In the genomic region with DNA sequence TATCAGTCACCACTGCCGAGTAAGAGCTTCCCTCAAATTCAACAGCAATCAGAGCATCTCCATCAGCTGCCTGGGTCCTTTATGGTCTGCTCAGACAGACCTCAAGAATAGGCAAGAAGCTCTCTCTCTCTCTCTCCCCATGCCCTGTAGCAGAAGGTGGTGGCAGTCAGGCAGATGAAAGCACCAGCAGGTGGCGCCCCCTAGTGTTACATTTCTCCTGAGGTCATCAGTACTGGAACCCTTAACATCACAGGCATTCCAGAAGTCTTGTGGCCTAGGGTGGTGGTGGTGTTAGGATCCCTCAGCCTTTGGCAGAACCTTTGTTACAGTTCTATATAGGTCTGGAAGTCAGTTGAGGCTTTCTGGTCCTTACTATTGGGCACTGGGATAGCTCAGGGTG, we compare ENCODE assay signal across 8 mouse cellular contexts. TPM values are rescaled to one million over a fixed set of nuclear protein-coding genes. Genes with fewer than 3 reads are reported as not detected.
A peak's percentile ranks its signal among the peaks of the same experiment; 100 is the strongest.
DNase-seq lines count a peak whose midpoint lies in the region; ATAC-seq and TF ChIP-seq lines count a peak whose summit lies in the region.

No protein-coding gene starts in this region.

- ATAC-seq in intestine, embryonic 14.5 days (replicated peaks; ENCODE audit: low FRiP score, low TSS enrichment, low read depth), result no peak
- no peak for ATAC-seq in intestine, embryonic 15.5 days
- no peak for ATAC-seq in liver, postnatal 0 days
- ATAC-seq in stomach, postnatal 0 days (ENCODE audit: low FRiP score, low TSS enrichment), result no peak

- peak; percentile 80 for TF ChIP-seq CTCF in ES-Bruce4 (IDR thresholded peaks at IDR 0.05; ENCODE audit: low read depth, low read length)
- TF ChIP-seq CTCF in liver, postnatal 0 days (IDR thresholded peaks at IDR 0.05; ENCODE audit: low read depth), result peak; percentile 68
- TF ChIP-seq CTCF in stomach, postnatal 0 days (IDR thresholded peaks at IDR 0.05; ENCODE audit: low read depth), result peak; percentile 67

- H3K27ac ChIP-seq in intestine, embryonic 14.5 days (ENCODE audit: low read depth), result no peak overlapping the region
- H3K27ac ChIP-seq in intestine, embryonic 15.5 days, result no peak overlapping the region
- no peak overlapping the region for H3K27ac ChIP-seq in ES-Bruce4 (ENCODE audit: insufficient read depth, low read length)
- H3K27ac ChIP-seq in liver, postnatal 0 days (ENCODE audit: low read depth), result no peak overlapping the region
- H3K27ac ChIP-seq in stomach, postnatal 0 days (replicated peaks), result no peak overlapping the region

- TF ChIP-seq POLR2A in ES-Bruce4 (IDR thresholded peaks at IDR 0.05; ENCODE audit: insufficient read depth, low read length), result no peak

- 0 out of 2 replicates have a peak, but pooled peaks cover 5% of the 10 kb centered on the region for H3K4me1 ChIP-seq in intestine, embryonic 14.5 days (replicated peaks; ENCODE audit: control insufficient read depth, insufficient read depth, low read length)
- no peaks in the 10 kb centered on the region for H3K4me1 ChIP-seq in intestine, embryonic 15.5 days (replicated peaks)
- no peaks in the 10 kb centered on the region for H3K4me1 ChIP-seq in ES-Bruce4 (ENCODE audit: control insufficient read depth, insufficient read depth, low read length)
- peaks cover 10% of the 10 kb centered on the region; the same call in 1 of the 2 replicates for H3K4me1 ChIP-seq in liver, postnatal 0 days (ENCODE audit: insufficient read depth)
- H3K4me1 ChIP-seq in stomach, postnatal 0 days (replicated peaks; ENCODE audit: control insufficient read depth, insufficient read depth), result no peaks in the 10 kb centered on the region

- 39% methylated on average over 2 of the region's 2 CpGs for WGBS in intestine, embryonic 14.5 days
- 32% methylated on average over 2 of the region's 2 CpGs for WGBS in intestine, embryonic 15.5 days
- 32% methylated on average over 2 of the region's 2 CpGs for WGBS in liver, postnatal 0 days (ENCODE audit: insufficient replicate concordance)
- 38% methylated on average over 2 of the region's 2 CpGs for WGBS in stomach, postnatal 0 days

- H3K9me3 ChIP-seq in intestine, embryonic 14.5 days (ENCODE audit: control insufficient read depth, low read length), result no peaks in the 10 kb centered on the region
- H3K9me3 ChIP-seq in intestine, embryonic 15.5 days, result no peaks in the 10 kb centered on the region
- no peaks in the 10 kb centered on the region for H3K9me3 ChIP-seq in ES-Bruce4 (replicated peaks; ENCODE audit: control insufficient read depth, insufficient read depth, low read length, poor library complexity, severe bottlenecking)
- no peaks in the 10 kb centered on the region for H3K9me3 ChIP-seq in liver, postnatal 0 days (ENCODE audit: low read length)
- no peaks in the 10 kb centered on the region for H3K9me3 ChIP-seq in stomach, postnatal 0 days (ENCODE audit: control insufficient read depth, low read length)

- H3K4me3 ChIP-seq in intestine, embryonic 14.5 days (ENCODE audit: low read depth, low read length), result no peak overlapping the region
- no peak overlapping the region for H3K4me3 ChIP-seq in intestine, embryonic 15.5 days (replicated peaks)
- H3K4me3 ChIP-seq in ES-Bruce4 (ENCODE audit: low read depth, low read length), result no peak overlapping the region
- no peak overlapping the region for H3K4me3 ChIP-seq in liver, postnatal 0 days (ENCODE audit: low read depth, low read length)
- H3K4me3 ChIP-seq in stomach, postnatal 0 days (ENCODE audit: low read depth, low read length), result no peak overlapping the region

- H3K36me3 ChIP-seq in intestine, embryonic 14.5 days (ENCODE audit: control insufficient read depth, insufficient read depth, low read length), result no peaks in the 10 kb centered on the region
- no peaks in the 10 kb centered on the region for H3K36me3 ChIP-seq in intestine, embryonic 15.5 days
- no peaks in the 10 kb centered on the region for H3K36me3 ChIP-seq in ES-Bruce4 (ENCODE audit: control insufficient read depth, insufficient read depth, low read length, poor library complexity, severe bottlenecking)
- no peaks in the 10 kb centered on the region for H3K36me3 ChIP-seq in liver, postnatal 0 days (replicated peaks; ENCODE audit: insufficient read depth, low read length)
- no peaks in the 10 kb centered on the region for H3K36me3 ChIP-seq in stomach, postnatal 0 days (ENCODE audit: control insufficient read depth, insufficient read depth, low read length)

- DNase-seq in intestine, embryonic 14.5 days (ENCODE audit: low spot score), result peak; percentile 59
- DNase-seq in A20 (ENCODE audit: low read depth, low spot score), result peak; percentile 65
- DNase-seq in cerebellum, postnatal 36 days, result peak; percentile 33 to 38
- DNase-seq in liver, postnatal 0 days, result peak; percentile 55
- no peak for DNase-seq in stomach, postnatal 0 days (ENCODE audit: low spot score)
- no peak for DNase-seq in urinary bladder, postnatal 36 days (ENCODE audit: low spot score in 2 of 2)

- TF ChIP-seq EP300 in ES-Bruce4 (IDR thresholded peaks at IDR 0.05; ENCODE audit: insufficient read depth, low read depth, low read length), result no peak
- TF ChIP-seq EP300 in liver, postnatal 0 days (IDR thresholded peaks at IDR 0.05; ENCODE audit: low read depth), result no peak
- TF ChIP-seq EP300 in stomach, postnatal 0 days (optimal IDR thresholded peaks at IDR 0.05), result no peak

- H3K4me2 ChIP-seq in intestine, embryonic 14.5 days (ENCODE audit: low read length), result no peak overlapping the region
- H3K4me2 ChIP-seq in intestine, embryonic 15.5 days (replicated peaks), result no peak overlapping the region
- no peak overlapping the region for H3K4me2 ChIP-seq in liver, postnatal 0 days (ENCODE audit: low read depth, low read length)
- no peak overlapping the region for H3K4me2 ChIP-seq in stomach, postnatal 0 days (replicated peaks; ENCODE audit: low read depth)

- no peak overlapping the region for H3K9ac ChIP-seq in intestine, embryonic 14.5 days (ENCODE audit: low read length)
- H3K9ac ChIP-seq in intestine, embryonic 15.5 days, result no peak overlapping the region
- no peak overlapping the region for H3K9ac ChIP-seq in ES-Bruce4 (ENCODE audit: low read depth, poor library complexity, severe bottlenecking)
- no peak overlapping the region for H3K9ac ChIP-seq in liver, postnatal 0 days (replicated peaks)
- no peak overlapping the region for H3K9ac ChIP-seq in stomach, postnatal 0 days (ENCODE audit: low read length)

- no peaks in the 10 kb centered on the region for H3K27me3 ChIP-seq in intestine, embryonic 14.5 days (replicated peaks; ENCODE audit: control insufficient read depth, insufficient read depth, low read length)
- H3K27me3 ChIP-seq in intestine, embryonic 15.5 days (replicated peaks), result no peaks in the 10 kb centered on the region
- no peaks in the 10 kb centered on the region for H3K27me3 ChIP-seq in ES-Bruce4 (ENCODE audit: control insufficient read depth, insufficient read depth, low read length, poor library complexity, severe bottlenecking)
- H3K27me3 ChIP-seq in liver, postnatal 0 days (ENCODE audit: insufficient read depth, low read length), result no peaks in the 10 kb centered on the region
- no peaks in the 10 kb centered on the region for H3K27me3 ChIP-seq in stomach, postnatal 0 days (ENCODE audit: control insufficient read depth, insufficient read depth, low read length)

RNA-seq across cellular contexts. Expression of a gene that starts 4.8 kb away (rescaled TPM):
- polyA plus RNA-seq in intestine, embryonic 14.5 days (2014; fragmentation: Nextera tagmentation; extraction: Ambion mirVana), result 11.4 and 12.0 TPM in 2 replicates
- polyA plus RNA-seq in intestine, embryonic 15.5 days (2015; fragmentation: Nextera tagmentation; extraction: Ambion mirVana), result 8.5 and 8.8 TPM in 2 replicates
- polyA plus RNA-seq in ES-Bruce4 (2011; ENCODE audit: insufficient read depth, insufficient read length, low read depth, missing spikeins), result 2.4 and 3.0 TPM in 2 replicates
- 4.2 and 4.6 TPM in 2 replicates for polyA plus RNA-seq in liver, postnatal 0 days (2015; fragmentation: Nextera tagmentation; extraction: Ambion mirVana)
- 11.5 and 11.7 TPM in 2 replicates for polyA plus RNA-seq in stomach, postnatal 0 days (2015; fragmentation: Nextera tagmentation; extraction: Ambion mirVana)

RNA-seq across cellular contexts. Expression of a gene that starts 43.6 kb away (rescaled TPM):
- polyA plus RNA-seq in intestine, embryonic 14.5 days (2014; fragmentation: Nextera tagmentation; extraction: Ambion mirVana), result 57.2 and 59.9 TPM in 2 replicates
- 40.6 and 44.1 TPM in 2 replicates for polyA plus RNA-seq in intestine, embryonic 15.5 days (2015; fragmentation: Nextera tagmentation; extraction: Ambion mirVana)
- 10.1 and 10.5 TPM in 2 replicates for polyA plus RNA-seq in ES-Bruce4 (2011; ENCODE audit: insufficient read depth, insufficient read length, low read depth, missing spikeins)
- polyA plus RNA-seq in liver, postnatal 0 days (2015; fragmentation: Nextera tagmentation; extraction: Ambion mirVana), result 8.4 and 8.8 TPM in 2 replicates
- polyA plus RNA-seq in stomach, postnatal 0 days (2015; fragmentation: Nextera tagmentation; extraction: Ambion mirVana), result 19.5 and 22.7 TPM in 2 replicates

Comparison
In these comparisons a context has a peak if more than half of its experiments do, and no peak if none do; other contexts are left out.
1. DNase-seq: peak in intestine, embryonic 14.5 days (single experiment), A20 (single experiment), cerebellum, postnatal 36 days (2 of 2) and liver, postnatal 0 days (single experiment); none in stomach, postnatal 0 days (single experiment) and urinary bladder, postnatal 36 days (0 of 2).
2. Peak in every context shown above with its lines, with median percentiles within 50 percentile points of each other: CTCF ChIP-seq.